Mouse (Mus musculus): Measurements from ENCODE around the gene Ilf3.

Gene Ilf3

DNA sequence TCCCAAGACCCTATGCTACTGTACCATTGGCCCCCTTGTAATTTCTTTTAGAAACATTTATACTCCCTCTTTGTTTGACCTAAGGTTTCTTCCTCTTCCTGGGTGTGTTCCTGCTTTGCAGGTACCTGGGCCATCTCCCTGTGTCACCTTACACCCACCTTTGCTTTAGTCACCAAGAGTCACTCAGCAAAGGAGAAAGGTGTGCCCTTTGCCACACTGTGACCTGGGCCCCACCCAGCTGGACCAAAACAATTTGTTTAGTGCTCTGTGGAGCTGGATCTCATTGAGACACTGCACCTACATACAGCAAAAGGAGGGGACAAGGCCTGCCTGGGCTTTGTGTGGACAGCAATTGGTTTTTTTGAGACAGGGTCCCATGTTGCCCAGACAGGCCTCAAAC, 72.7 kb downstream of the Ilf3 start:
- DNase-seq, result no peak

DNA sequence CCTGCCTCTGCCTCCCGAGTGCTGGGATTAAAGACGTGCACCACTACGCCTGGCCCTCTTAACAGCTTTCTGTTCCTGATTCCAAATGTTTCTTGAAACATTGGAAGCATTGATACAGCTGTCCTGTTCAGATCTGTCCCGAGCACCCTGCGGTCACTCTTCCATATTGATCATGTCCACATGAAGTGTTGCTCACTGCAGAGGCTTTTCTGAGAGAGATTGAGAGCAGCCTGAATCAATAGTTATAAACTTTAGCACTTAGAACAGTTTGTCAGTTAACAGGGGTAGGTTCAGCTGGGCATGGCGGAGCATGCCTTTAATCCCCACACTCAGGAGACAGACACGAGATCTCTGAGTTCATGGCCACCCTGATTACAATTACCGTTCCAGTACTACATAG, 76.2 kb downstream of the Ilf3 start:
- no peak for DNase-seq

DNA sequence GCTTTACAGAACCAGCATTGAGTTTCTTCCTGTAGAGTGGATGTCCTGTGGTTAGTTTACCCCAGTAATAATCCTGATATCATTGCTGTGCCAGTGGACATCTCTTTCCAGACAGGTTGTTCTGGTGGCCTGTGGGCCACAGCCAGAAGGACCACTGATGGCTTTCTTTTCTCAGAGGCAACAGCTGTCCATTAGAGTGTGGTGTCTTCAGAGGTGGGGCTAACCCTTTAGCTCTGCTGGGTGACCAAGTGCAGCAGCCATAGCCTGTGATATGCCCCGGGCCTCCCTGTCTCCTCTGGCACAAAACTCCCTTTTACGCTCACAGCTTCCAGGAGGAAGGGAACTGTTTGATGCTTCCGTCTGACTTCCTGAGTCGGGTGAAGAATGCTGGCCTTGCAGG, 76.9 kb downstream of the Ilf3 start:
- no peak for DNase-seq

DNA sequence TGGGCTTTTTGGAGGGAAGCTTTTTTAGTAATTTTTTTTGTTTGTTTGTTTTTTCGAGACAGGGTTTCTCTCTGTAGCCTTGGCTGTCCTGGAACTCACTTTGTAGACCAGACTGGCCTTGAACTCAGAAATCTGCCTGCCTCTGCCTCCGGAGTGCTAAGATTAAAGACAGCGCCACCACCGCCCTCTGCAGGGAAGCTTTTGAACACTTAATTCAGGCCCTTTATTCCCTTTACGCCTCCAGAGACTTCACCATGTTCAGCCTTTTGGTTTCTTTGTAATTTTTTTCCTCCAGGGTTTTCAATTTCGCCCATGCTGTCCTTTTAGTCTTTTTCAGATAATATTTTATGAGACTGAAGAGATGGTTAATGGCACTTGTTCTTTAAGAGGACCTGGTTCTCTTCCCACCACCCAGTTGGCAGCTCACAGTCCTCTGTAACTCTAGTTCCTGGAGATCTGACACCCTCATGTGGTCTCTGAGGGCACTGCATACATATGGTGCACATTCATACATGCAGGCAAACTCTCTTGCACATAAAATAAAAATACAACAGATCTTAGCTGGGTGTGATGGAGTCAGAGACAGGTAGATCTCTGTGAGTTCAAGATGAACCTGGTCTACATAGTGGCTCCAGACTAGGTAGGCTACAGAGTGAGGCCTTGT, 77.5 kb downstream of the Ilf3 start:
- no peak for DNase-seq

DNA sequence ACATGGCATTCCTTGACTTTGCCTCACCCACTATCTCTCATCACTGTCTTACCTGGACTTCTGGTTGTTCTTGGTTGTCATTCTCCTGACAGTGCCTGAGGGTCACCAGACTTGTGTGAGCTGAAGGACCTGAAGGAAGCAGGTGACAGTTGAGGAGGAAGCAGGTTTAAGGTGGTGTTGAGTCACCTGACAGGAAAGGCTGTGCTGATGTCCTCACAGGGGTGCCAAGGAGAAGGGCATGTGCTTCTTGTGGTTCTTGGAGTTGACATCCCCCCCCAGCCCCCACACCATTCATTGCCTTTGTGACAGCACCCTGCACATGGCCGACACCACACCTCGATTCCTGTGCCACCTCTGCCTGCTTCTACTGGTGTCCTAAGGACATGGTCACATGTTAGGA, 80.1 kb downstream of the Ilf3 start:
- no peak for DNase-seq

DNA sequence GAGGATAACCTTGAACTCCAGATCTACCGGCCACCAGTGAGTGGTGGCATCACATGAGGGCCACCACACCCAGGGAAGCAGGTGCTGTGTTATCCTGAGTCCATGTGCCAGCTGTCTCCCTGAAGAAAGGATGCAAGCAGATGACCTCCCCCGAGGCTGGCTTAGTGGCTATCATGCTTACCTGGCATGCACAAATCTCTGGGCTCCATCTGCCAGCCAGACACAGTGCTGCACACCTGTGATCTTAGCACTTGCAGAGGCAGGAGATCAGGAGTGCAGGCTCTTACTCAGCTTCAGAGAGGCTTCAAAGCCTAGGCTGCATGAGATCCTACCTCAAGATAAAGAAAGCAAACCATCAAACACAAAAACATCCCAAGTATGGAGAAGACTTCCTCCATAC, 82.0 kb downstream of the Ilf3 start:
- DNase-seq, result no peak

DNA sequence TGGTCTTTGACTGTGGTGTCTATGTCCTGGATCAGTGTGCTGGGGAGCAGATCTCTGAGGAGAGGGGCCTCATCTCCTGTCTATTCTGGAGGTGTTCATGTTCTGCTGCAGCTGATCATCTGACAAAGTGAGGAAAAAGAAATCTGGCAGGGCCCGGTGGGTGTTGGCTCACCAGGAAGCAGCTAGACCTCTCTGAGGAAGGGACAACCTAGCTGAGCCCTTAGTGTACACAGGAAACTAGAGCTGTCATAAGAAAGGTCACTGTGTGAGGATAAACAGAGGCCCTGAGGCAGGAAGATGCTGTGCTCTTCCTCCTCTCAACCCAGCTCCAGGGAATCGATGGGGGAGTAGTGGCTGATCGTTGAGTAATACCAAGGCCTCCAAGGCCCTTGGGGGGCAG, 82.6 kb downstream of the Ilf3 start:
- DNase-seq, result no peak

DNA sequence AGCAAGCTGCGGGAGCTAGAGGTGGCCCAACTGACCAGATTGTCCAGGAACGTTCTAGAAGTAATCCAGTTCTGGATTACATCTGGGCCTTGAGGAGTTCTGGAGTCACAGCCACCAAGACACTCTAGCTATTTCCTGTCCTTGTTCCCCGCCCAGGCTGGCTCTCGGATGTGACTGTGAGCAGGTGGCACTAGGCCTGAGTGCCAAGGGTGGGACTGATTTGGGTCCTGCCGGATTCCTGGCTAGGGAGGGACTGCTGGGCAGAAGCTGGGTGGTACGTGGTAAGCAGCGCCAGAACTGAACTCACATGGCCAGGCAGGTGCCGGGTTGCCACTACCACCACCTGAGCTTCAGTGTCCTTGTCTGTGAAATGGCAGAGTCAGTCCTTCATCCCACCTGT, 83.7 kb downstream of the Ilf3 start:
- DNase-seq, result no peak

DNA sequence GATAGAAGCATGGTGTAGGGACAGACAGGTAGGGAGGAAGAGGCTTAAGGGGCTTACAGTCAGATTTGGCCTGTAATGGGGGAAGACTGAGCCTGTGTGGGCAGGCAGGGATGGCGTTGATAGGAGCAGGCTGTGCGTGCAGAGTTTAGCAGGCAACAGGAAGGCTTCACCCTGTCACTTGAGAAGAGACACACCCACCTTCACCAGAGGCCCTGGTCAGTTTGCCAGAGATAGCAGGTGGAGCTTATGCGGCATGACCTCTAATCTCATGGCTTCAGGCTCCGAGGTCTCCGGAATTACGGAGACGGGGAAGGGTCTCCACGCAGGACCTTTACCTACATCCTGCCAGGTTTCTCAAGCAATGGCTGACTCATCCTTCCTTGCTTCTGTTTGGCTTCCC, 84.2 kb downstream of the Ilf3 start:
- no peak for DNase-seq

DNA sequence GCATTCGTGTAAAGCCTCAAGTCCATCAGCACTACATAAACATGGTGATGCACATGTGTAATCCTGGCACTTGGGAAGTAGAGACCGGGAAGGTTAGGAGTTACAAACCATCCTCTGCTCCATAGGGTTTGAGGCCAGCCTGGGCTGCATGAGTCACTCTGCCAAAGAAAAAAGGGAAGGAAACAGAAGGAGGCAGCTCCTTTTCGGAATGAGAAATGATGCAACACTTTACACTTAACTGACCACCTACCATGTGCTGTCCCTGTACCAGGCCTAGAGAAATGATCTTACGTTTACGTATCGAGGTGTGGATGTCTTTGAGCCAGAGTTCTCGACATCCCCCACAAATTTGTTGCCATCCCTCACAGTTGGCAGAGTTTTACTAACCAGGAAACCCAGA, 85.3 kb downstream of the Ilf3 start:
- DNase-seq, result no peak

DNA sequence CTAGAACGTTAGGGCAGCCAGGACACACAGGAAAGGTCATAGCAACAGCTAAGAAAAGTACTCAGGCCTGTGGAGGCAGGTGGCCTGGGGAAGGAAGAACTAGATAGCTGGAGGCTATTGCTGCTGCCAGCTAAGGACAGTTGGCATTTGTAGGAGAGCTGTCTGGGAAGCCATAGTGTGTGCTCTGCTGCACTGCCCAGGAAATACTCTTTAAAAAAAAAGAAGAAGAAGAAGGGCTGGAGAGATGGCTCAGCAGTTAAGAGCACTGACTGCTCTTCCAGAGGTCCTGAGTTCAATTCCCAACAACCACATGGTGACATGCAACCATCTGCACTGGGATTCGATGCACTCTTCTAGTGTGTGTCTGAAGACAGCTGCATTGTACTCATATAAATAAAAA, 85.8 kb downstream of the Ilf3 start:
- DNase-seq, result no peak

DNA sequence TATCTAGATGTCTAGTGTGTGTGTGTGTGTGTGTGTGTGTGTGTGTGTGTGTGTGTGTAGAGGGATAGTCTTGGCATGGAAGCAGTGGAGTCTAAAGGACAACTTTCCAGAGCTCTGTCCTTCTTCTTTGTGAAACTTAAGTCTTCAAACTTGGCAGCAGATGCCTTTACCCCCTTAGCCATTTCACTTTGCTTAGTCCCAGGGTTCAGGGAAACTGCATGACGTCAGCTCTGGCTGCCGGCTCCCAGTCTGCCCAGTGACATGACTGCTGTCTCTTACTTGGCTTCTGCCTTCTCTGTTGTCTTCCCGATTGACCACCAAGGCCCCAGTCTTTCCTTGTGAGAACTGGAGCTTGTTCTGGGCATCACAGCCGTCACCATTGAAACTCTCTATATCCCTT, 86.9 kb downstream of the Ilf3 start:
- DNase-seq, result no peak

Data from embryo, embryonic 11 days (tissue).